Comparison of ENCODE assay signal across 29 mouse cellular contexts in the genomic region with DNA sequence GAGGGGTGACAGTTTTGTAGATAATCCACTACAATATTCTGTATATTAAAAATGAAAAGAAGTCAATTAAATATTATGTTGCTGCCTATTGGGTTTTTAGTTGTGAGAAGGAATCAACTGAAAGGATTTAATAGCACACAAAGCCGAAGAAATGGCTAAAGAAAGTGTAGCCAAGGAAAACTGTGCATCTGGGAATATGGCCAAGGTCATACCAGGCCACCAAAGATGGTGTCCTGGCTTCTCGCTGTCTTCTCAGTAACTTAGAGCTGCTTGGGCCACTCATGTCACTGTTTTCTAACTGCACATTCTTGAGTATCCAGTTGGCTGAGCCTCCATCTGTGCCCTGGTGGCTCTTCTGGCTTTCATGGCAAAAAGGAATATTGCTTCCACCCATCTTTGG. TPM values are rescaled to one million over a fixed set of nuclear protein-coding genes. Genes with fewer than 3 reads are reported as not detected.
A peak's percentile ranks its signal among the peaks of the same experiment; 100 is the strongest.
DNase-seq lines count a peak whose midpoint lies in the region; ATAC-seq lines count a peak whose summit lies in the region.
"Had no signal": no experiment of that assay in that cellular context is flagged by ENCODE, and none has a peak within 500 bp of the region (broad histone marks: within the 10 kb centered on the region; RNA-seq: fewer than 3 reads in every experiment).

No protein-coding gene starts in this region.

- H3K4me2 ChIP-seq in midbrain, embryonic 11.5 days: no peak overlapping the region
- H3K4me2 ChIP-seq in midbrain, embryonic 16.5 days (ENCODE audit: low read length): no peak overlapping the region
- H3K4me2 ChIP-seq: embryonic facial prominence, embryonic 13.5 days; embryonic facial prominence, embryonic 15.5 days; forebrain, embryonic 12.5 days had no signal

- no peak for ATAC-seq in midbrain, embryonic 11.5 days (ENCODE audit: low FRiP score)
- ATAC-seq in midbrain, embryonic 16.5 days: no peak
- ATAC-seq: forebrain, embryonic 14.5 days; forebrain, embryonic 16.5 days had no signal

- H3K4me3 ChIP-seq in midbrain, embryonic 11.5 days (ENCODE audit: low read depth, low read length): no peak overlapping the region
- H3K4me3 ChIP-seq in midbrain, embryonic 16.5 days (ENCODE audit: low read depth, low read length): no peak overlapping the region
- no peak overlapping the region for H3K4me3 ChIP-seq in brown adipose tissue, adult 24 weeks (ENCODE audit: insufficient read depth, low read depth, low read length)
- H3K4me3 ChIP-seq: embryonic facial prominence, embryonic 13.5 days; embryonic facial prominence, embryonic 15.5 days; erythroblast, embryonic 14.5 days; forebrain, embryonic 10.5 days; forebrain, embryonic 12.5 days had no signal

- H3K9ac ChIP-seq in midbrain, embryonic 11.5 days (ENCODE audit: low read length): no peak overlapping the region
- no peak overlapping the region for H3K9ac ChIP-seq in midbrain, embryonic 16.5 days (ENCODE audit: low read depth, low read length)
- H3K9ac ChIP-seq: embryonic facial prominence, embryonic 13.5 days; embryonic facial prominence, embryonic 15.5 days; forebrain, embryonic 12.5 days had no signal

- H3K4me1 ChIP-seq in midbrain, embryonic 11.5 days (ENCODE audit: control insufficient read depth, insufficient read depth, low read length): no peaks in the 10 kb centered on the region
- no peaks in the 10 kb centered on the region for H3K4me1 ChIP-seq in midbrain, embryonic 16.5 days (ENCODE audit: control insufficient read depth, insufficient read depth, low read length)
- H3K4me1 ChIP-seq in brown adipose tissue, adult 24 weeks (ENCODE audit: control insufficient read depth, insufficient read depth, insufficient read length, low read length): no peaks in the 10 kb centered on the region; the same call in 1 of the 2 replicates
- H3K4me1 ChIP-seq: embryonic facial prominence, embryonic 13.5 days; embryonic facial prominence, embryonic 15.5 days; forebrain, embryonic 12.5 days had no signal

- 96% methylated on average over 2 of the region's 2 CpGs for WGBS in midbrain, embryonic 11.5 days
- 75% methylated on average over 2 of the region's 2 CpGs for WGBS in midbrain, embryonic 16.5 days

- H3K9me3 ChIP-seq in midbrain, embryonic 11.5 days (ENCODE audit: control insufficient read depth, low read length): no peaks in the 10 kb centered on the region
- no peaks in the 10 kb centered on the region for H3K9me3 ChIP-seq in midbrain, embryonic 16.5 days (replicated peaks; ENCODE audit: control insufficient read depth, low read length, poor library complexity, severe bottlenecking)
- H3K9me3 ChIP-seq: embryonic facial prominence, embryonic 13.5 days; embryonic facial prominence, embryonic 15.5 days; forebrain, embryonic 10.5 days; forebrain, embryonic 12.5 days had no signal

- H3K36me3 ChIP-seq in midbrain, embryonic 11.5 days (ENCODE audit: control insufficient read depth, insufficient read depth, low read length): no peaks in the 10 kb centered on the region
- no peaks in the 10 kb centered on the region for H3K36me3 ChIP-seq in midbrain, embryonic 16.5 days (ENCODE audit: control insufficient read depth, insufficient read depth, low read length)
- H3K36me3 ChIP-seq: embryonic facial prominence, embryonic 13.5 days; embryonic facial prominence, embryonic 15.5 days; forebrain, embryonic 10.5 days; forebrain, embryonic 12.5 days had no signal

- H3K27ac ChIP-seq in midbrain, embryonic 11.5 days (ENCODE audit: low read depth, low read length): no peak overlapping the region
- H3K27ac ChIP-seq in midbrain, embryonic 16.5 days (ENCODE audit: low read length): no peak overlapping the region
- 0 out of 2 replicates have a peak overlapping the region, but pooled peaks have one; percentile 8 for H3K27ac ChIP-seq in brown adipose tissue, adult 24 weeks (replicated peaks; ENCODE audit: low read depth, low read length)
- H3K27ac ChIP-seq: embryonic facial prominence, embryonic 13.5 days; embryonic facial prominence, embryonic 15.5 days; forebrain, embryonic 10.5 days; forebrain, embryonic 12.5 days had no signal

- H3K27me3 ChIP-seq in midbrain, embryonic 11.5 days (ENCODE audit: control insufficient read depth, insufficient read depth, low read length): no peaks in the 10 kb centered on the region
- no peaks in the 10 kb centered on the region for H3K27me3 ChIP-seq in midbrain, embryonic 16.5 days (ENCODE audit: control insufficient read depth, insufficient read depth, low read depth, low read length)
- H3K27me3 ChIP-seq: embryonic facial prominence, embryonic 13.5 days; embryonic facial prominence, embryonic 15.5 days; forebrain, embryonic 12.5 days had no signal

- DNase-seq in heart, adult 11 months: peak; percentile 71
- DNase-seq in heart, postnatal 4 days: no peak
- DNase-seq in midbrain, embryonic 11.5 days (ENCODE audit: low spot score, missing footprints): peak; percentile 4
- peak; percentile 67 for DNase-seq in adipocyte (ENCODE audit: low spot score)
- DNase-seq in layer of hippocampus, postnatal 25 days (ENCODE audit: extremely low spot score in 1 of 2, low spot score in 1 of 2): no peak
- DNase-seq: adrenal gland, adult 8-10 months; adrenal gland, postnatal 14 days; adrenal gland, postnatal 36 days; cerebellum, adult 11-12 months; cerebellum, adult 2 months; cerebellum, adult 9-10 months; cerebellum, postnatal 14 days; cerebellum, postnatal 36 days; embryo, embryonic 11 days had no signal

RNA-seq across cellular contexts. Expression of a gene that starts 3.4 kb away (rescaled TPM):
- not detected for total RNA-seq in heart, postnatal 4 days (2021)
- polyA plus RNA-seq in midbrain, embryonic 11.5 days (2014; fragmentation: Nextera tagmentation; extraction: Ambion mirVana): not detected in 2 replicates
- polyA plus RNA-seq in midbrain, embryonic 16.5 days (2015; fragmentation: Nextera tagmentation; extraction: Ambion mirVana): not detected in 2 replicates
- polyA plus RNA-seq in brown adipose tissue, adult 24 weeks (2012; ENCODE audit: insufficient read depth, insufficient read length, missing spikeins): not detected in 2 replicates
- not detected for total RNA-seq in layer of hippocampus, postnatal 25 days (2021)
- total RNA-seq: adrenal gland, adult 18-20 months; adrenal gland, adult 8-10 months; adrenal gland, postnatal 14 days; adrenal gland, postnatal 36 days; common myeloid progenitor, adult 5-6 weeks; ES-E14; MEL had no signal
- polyA plus RNA-seq: C2C12; cerebellum, adult 2 months; embryonic facial prominence, embryonic 11.5 days; embryonic facial prominence, embryonic 13.5 days; embryonic facial prominence, embryonic 15.5 days; erythroblast, embryonic 14.5 days; forebrain, embryonic 10.5 days; forebrain, embryonic 12.5 days; forebrain, embryonic 14.5 days; forebrain, embryonic 16.5 days had no signal

RNA-seq across cellular contexts. Expression of a gene that starts 21.0 kb away (rescaled TPM):
- 100 to 1,000 TPM; 266 to 279 TPM for total RNA-seq in heart, postnatal 4 days (2021)
- polyA plus RNA-seq in midbrain, embryonic 11.5 days (2014; fragmentation: Nextera tagmentation; extraction: Ambion mirVana): 17.3 and 18.5 TPM in 2 replicates
- 13.2 and 14.8 TPM in 2 replicates for polyA plus RNA-seq in midbrain, embryonic 16.5 days (2015; fragmentation: Nextera tagmentation; extraction: Ambion mirVana)
- 28.5 and 41.1 TPM in 2 replicates for polyA plus RNA-seq in brown adipose tissue, adult 24 weeks (2012; ENCODE audit: insufficient read depth, insufficient read length, missing spikeins)
- 10 to 100 TPM; 36.1 to 37.7 TPM for total RNA-seq in layer of hippocampus, postnatal 25 days (2021)
- total RNA-seq: MEL had no signal

Comparison
In these comparisons a context has a peak if more than half of its experiments do, and no peak if none do; other contexts are left out.
1. DNase-seq: peak in heart, adult 11 months (single experiment), midbrain, embryonic 11.5 days (single experiment) and adipocyte (single experiment); none in heart, postnatal 4 days (single experiment) and layer of hippocampus, postnatal 25 days (0 of 2).